Mouse (Mus musculus) effector memory CD4-positive, alpha-beta T cell, adult 5 months (primary cell): ENCODE data around the gene Primpol. TPM values are rescaled to one million over a fixed set of nuclear protein-coding genes. Genes with fewer than 3 reads are reported as not detected.

Experiments
- polyA plus RNA-seq: library from polyadenylated mRNA; unstranded; fragments of 100-300 nt; shearing (Covaris generic); gene quantifications from one replicate; pipeline ENCODE4 v1.2.1, GENCODE M21; 2017

Primpol gene
- polyA plus RNA-seq = 19.8 TPM

DNA sequence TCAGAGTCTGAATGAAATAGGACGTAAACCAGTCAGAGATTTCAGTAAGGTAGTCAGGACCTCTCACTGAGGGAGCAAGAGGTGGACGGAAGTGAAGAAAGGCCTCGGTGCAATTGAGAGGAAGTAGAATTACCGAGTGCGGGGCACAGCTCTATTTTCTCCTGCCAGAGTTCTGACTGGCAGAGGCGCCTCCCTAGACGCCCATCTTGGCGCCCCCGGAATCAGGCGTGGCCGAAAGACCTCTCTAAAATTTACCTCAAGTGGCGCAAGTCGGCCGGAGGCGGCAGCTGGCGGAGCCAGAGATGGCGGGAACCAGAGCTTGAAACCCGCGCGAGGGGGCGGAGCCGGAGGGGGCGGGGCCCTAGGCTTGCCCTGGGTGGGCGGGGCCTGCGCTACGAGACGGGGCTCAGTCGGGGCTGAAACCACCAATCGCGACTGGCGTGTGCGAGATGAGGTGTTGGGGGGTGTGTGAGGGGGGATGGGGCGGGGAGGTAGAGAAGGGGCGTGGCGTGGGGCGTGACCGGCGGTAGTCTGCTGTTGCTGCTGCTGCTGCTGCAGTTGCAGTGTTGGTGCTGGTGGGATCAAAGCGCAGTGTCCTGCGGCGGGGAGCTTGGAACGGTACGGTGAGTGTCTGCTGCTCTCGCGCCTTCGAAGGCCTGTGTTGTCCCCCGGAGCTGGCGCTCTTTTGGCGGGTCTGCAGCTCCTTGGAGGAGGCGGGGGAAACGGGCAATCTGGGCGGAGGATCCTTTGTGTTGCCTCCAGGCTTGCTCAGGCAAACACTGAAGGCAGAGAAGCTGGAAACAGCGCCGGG, at the start of gene Primpol, which contains the start of gene Casp3:
Gene Primpol (minus strand): TSS at position 334 of the 811 bp plus-strand sequence.
Gene Casp3 (plus strand): TSS at position 413 of the 811 bp plus-strand sequence.

DNA sequence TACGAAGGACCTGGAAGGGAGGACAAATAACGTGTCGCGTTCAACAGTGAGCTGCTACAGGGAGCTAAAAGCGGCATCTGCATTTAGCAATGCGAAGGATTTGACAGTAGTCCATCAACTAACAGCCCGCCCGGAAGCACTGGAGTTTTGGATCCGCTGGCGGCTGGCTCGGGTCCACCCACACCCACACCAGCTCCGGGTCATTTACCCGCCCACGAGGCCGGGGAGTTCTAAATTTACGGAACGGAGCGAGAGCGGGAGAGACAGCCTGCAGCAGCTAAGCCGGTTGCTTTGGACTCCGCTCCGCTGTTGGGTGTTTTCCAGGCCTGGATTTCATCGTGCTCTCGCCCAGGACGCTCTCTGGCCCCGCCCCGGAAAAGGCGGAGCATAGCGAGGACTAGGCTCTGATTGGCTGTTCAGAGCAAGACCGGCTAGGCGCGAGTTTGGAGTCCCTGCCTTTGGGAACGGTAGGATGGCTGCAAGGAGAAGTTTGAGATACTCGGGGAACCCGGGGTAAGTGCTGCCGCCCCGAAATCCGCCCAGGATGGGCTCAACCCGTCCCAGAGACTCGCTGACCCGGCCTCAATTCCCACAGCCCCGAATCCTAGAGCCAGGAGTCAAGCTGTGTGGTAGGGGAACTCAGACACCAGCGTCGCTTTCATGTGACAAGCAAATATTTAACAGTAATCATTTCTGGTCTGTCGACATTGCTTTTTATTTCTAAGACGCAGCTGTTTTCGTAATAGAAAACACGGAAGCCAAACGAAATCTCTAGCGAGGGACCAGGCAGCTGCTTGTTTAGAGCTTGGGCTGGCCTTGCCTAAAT, 65.2 kb downstream of the Primpol start, which contains the start of gene Cenpu:
Gene Cenpu (plus strand): TSS at position 414 of the 826 bp plus-strand sequence.

Other genes starting within 250 kb of the Primpol start
- gene Acsl1, start 146.2 kb downstream of the Primpol start, polyA plus RNA-seq = 18.0 TPM
- gene Cenpu, start 65.2 kb downstream of the Primpol start, polyA plus RNA-seq = 2.7 TPM
- 30.7 TPM for gene Casp3, start 79 bp upstream of the Primpol start, polyA plus RNA-seq
- 114 TPM for gene Irf2, start 122.5 kb upstream of the Primpol start, polyA plus RNA-seq